Mouse (Mus musculus) liver, embryonic 14.5 days (tissue): ENCODE measurements at regions not wholly inside any gene's neighbourhood (a gene's known extent, or its start where the extent isn't known, plus 50 kb on each side); places are given as distances from the start of the nearest gene placed in this dataset.

Experiments
- ATAC-seq: fragments of 200-750 bp; cut with Nextera tagmentation; 2 replicates; pipeline ENCODE4 v1.8.0; 2017; ENCODE audit warnings: moderate number of reproducible peaks, mild to moderate bottlenecking, moderate library complexity; ENCODE audit not compliant: insufficient read depth
- DNase-seq, 3 experiments: peaks; one replicate each; pipeline ENCODE4 v3.0.0-alpha.2; 2012 to 2013; ENCODE audit warnings: low read depth in 3 of 3, low spot score in 3 of 3
- H3K27ac ChIP-seq: fragments of 300-500 bp; sonication (generic); 2 replicates; pipeline ENCODE4 v1.5.1; 2014; ENCODE audit warnings: moderate library complexity, mild to moderate bottlenecking, control low read depth, inconsistent platforms
- H3K27me3 ChIP-seq: fragments of 300-500 bp; sonication (generic); 2 replicates; pipeline ENCODE4 v1.6.1; 2014; ENCODE audit warnings: mild to moderate bottlenecking, low read length, moderate library complexity; ENCODE audit not compliant: control insufficient read depth, insufficient read depth
- H3K36me3 ChIP-seq: fragments of 300-500 bp; sonication (generic); replicated peaks from 2 replicates; pipeline ENCODE4 v1.6.1; 2014; ENCODE audit warnings: low read depth; ENCODE audit not compliant: control insufficient read depth, insufficient read depth
- H3K4me1 ChIP-seq, 2 experiments: fragments of 200-500 bp in 1 of 2; fragments of 300-500 bp in 1 of 2; sonication (generic) in 1 of 2; replicated peaks; 2 replicates each; pipeline ENCODE4 v1.6.1; 2012 to 2014; ENCODE audit warnings: antibody characterized with exemption in 1 of 2, inconsistent platforms in 1 of 2, low read length in 1 of 2; ENCODE audit not compliant: control insufficient read depth in 2 of 2, insufficient read depth in 2 of 2
- H3K4me2 ChIP-seq: fragments of 300-500 bp; sonication (generic); 2 replicates; pipeline ENCODE4 v1.6.1; 2014; ENCODE audit warnings: low read depth, mild to moderate bottlenecking, control low read depth, moderate library complexity
- H3K4me3 ChIP-seq, 2 experiments: fragments of 200-500 bp in 1 of 2; fragments of 300-500 bp in 1 of 2; sonication (generic) in 1 of 2; 2 replicates each; pipeline ENCODE4 v1.5.1; 2012 to 2014; ENCODE audit warnings: low read depth in 2 of 2, low read length in 2 of 2, mild to moderate bottlenecking in 2 of 2, control low read depth in 1 of 2, inconsistent platforms in 1 of 2, moderate library complexity in 1 of 2; ENCODE audit not compliant: insufficient read depth in 1 of 2
- H3K9ac ChIP-seq: fragments of 300-500 bp; sonication (generic); replicated peaks from 2 replicates; pipeline ENCODE4 v1.6.1; 2014; ENCODE audit warnings: mild to moderate bottlenecking, control low read depth, moderate library complexity
- H3K9me3 ChIP-seq: fragments of 300-500 bp; sonication (generic); 2 replicates; pipeline ENCODE4 v1.6.1; 2016; ENCODE audit warnings: low read length, mixed read lengths; ENCODE audit not compliant: control insufficient read depth
- CTCF ChIP-seq: IDR thresholded peaks from 2 replicates; pipeline ENCODE4 v1.5.1; 2016; ENCODE audit warnings: antibody characterized with exemption, low read depth, control low read depth
- EP300 ChIP-seq: IDR thresholded peaks from 2 replicates; pipeline ENCODE4 v1.6.1; 2016; ENCODE audit warnings: antibody characterized with exemption, low read depth
- WGBS: fragments of 180-500 bp; shearing (Covaris S2); extraction: QIAGEN DNeasy Blood & Tissue Kit; methylation state at CpG from one replicate; pipeline ENCODE4 v1.1.7; 2014; ENCODE audit not compliant: insufficient replicate concordance; 5-methylcytosine and 5-hydroxymethylcytosine counted together

DNA sequence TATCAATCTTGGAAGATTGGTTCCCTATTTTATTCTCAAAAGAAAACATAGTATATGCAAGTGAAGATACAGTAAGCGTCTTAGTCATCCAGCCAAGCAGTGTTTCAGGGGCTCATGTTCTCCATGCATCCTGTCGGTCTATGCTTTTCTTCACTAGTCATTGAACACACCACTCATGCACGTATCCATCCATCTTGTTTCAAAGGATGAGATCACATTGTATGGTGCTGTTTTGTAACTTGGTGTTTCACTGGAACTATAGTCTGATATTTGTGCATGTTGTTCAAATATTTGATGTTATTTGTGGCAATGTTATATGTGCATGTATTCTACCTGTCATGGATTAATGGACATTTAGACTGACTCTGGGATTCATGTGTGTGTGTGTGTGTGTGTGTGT lies 293.8 kb downstream of the Ets1 start:
- ATAC-seq (no peak), DNase-seq (no peak)
- H3K9ac ChIP-seq, result no peak overlapping the region
- H3K27me3 ChIP-seq, result no peaks in the 10 kb centered on the region
- TF ChIP-seq EP300, result no peak
- TF ChIP-seq CTCF, result no peak
- WGBS, result 65% methylated on average over 3 of the region's 3 CpGs
- no peak overlapping the region for H3K27ac ChIP-seq
- no peaks in the 10 kb centered on the region for H3K9me3 ChIP-seq
- no peak overlapping the region for H3K4me2 ChIP-seq
- H3K4me3 ChIP-seq, result no peak overlapping the region
- H3K4me1 ChIP-seq, result no peaks in the 10 kb centered on the region
- H3K36me3 ChIP-seq, result no peaks in the 10 kb centered on the region

DNA sequence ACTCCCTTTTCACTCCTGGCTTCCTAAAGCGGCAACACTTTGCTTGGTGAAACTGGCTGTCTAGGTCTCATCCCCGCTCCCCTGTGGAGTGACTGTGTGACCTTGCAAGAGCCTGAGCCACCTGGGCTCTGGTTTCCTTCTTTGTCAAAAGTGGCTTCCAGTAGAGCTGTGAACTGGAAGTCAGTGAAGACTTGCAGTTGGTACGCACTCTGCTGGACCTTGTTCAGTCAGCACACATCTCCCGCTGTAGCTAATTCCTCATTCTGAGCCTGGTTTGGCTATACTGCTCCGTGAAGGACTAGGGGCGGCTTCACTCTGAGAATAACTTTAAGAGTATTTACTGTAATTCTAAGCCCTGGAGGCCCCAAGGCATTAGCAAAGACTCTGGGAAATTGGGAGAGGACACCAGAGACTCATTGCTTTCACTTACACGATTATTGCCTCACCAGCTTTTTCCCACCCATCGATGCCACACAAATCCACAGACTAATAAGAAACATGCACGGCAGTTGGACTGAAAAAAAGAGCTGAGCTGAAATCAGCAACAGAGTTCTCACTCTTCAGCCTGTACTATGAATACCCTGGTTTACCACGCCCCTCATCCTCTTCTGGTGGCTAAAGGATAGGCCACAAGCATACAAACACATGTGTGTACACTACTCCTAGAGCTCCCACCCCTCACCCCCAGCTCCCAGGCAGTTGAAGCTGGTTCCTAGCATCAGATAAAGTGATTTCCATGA lies 295.4 kb downstream of the Ets1 start:
- 57% methylated on average over 10 of the region's 10 CpGs for WGBS

DNA sequence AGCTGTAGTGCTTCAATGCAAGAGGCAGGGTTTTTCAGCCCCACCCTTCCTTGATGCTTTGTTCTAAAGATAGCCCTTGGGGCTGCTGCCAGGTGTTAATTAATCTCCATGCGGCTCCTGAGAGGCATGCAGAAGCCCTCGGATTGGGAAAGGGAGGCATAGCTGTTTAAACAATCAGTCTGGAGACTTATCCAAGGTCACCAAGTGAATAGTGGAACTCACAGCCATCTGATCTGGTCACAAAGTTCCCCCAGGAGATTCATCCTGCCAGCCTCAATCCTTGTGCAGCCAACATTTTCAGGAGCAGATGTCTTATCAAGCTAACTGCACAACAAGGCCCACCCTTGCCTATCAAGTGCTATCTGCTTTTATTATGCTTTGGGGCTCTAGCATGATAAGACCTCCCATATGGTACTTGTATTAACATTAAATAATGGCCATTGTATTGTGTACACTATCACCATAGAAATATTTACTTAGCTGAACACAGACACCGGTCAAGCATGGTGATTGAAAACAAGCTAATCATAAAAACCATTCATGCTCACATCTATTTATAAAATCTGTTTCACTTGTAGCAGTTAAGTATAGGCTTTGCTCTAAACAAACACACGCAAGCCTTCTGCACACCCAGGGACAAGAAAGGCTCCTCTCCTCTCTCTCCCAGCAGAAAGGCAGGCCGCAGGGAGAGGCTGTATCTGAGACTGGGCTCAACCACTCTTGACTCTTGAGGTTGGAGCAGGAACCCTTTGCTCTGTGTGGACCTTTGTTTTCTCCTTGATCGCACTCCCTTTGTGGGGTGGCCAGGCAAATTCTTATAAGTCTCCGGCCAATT lies 297.4 kb downstream of the Ets1 start:
- ATAC-seq, result no peak
- WGBS, result 71% methylated on average over 7 of the region's 7 CpGs
- Histone ChIP-seq H3K4me1 (no peaks in the 10 kb centered on the region), H3K27me3 (no peaks in the 10 kb centered on the region), H3K4me3 (no peak overlapping the region), H3K27ac (no peak overlapping the region), H3K36me3 (no peaks in the 10 kb centered on the region), H3K9ac (no peak overlapping the region), H3K4me2 (no peak overlapping the region), H3K9me3 (no peaks in the 10 kb centered on the region)
- DNase-seq, result no peak
- TF ChIP-seq EP300, result no peak
- TF ChIP-seq CTCF, result no peak

More for the DNA sequence above, 295.4 kb downstream of the Ets1 start:
- TF ChIP-seq CTCF, result no peak
- no peak for TF ChIP-seq EP300
- no peak overlapping the region for H3K4me2 ChIP-seq
- no peaks in the 10 kb centered on the region for H3K9me3 ChIP-seq
- H3K27ac ChIP-seq, result no peak overlapping the region
- no peaks in the 10 kb centered on the region for H3K27me3 ChIP-seq
- DNase-seq (no peak), ATAC-seq (no peak)
- no peaks in the 10 kb centered on the region for H3K36me3 ChIP-seq
- no peak overlapping the region for H3K4me3 ChIP-seq
- H3K9ac ChIP-seq, result no peak overlapping the region
- H3K4me1 ChIP-seq, result no peaks in the 10 kb centered on the region

DNA sequence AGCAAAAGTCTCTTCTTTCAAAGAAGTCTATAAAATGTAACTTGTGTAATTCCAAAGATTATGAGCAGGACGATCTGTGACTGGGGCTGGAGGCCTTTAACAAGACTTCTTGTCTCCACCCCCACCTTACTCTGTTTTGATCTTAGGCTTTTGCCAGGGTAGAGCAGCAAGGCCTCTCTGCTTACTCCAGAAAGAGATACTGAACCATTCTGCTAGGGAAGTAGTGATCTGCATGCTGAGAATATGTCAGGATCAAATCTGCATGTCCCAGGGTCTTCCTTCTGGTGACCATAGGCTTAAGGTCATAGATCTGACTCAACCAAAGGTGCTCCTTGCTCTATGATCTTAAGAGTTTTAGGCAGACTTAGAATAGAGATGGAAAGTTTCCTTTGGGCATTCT lies 298.4 kb downstream of the Ets1 start:
- H3K36me3 ChIP-seq, result no peaks in the 10 kb centered on the region
- no peak overlapping the region for H3K9ac ChIP-seq
- no peak overlapping the region for H3K4me2 ChIP-seq
- H3K27ac ChIP-seq, result no peak overlapping the region
- 48% methylated on average over 1 of the region's 1 CpGs for WGBS
- no peaks in the 10 kb centered on the region for H3K4me1 ChIP-seq
- H3K4me3 ChIP-seq, result no peak overlapping the region
- DNase-seq, result no peak
- H3K9me3 ChIP-seq, result no peaks in the 10 kb centered on the region
- no peaks in the 10 kb centered on the region for H3K27me3 ChIP-seq
- no peak for ATAC-seq
- TF ChIP-seq EP300, result no peak
- no peak for TF ChIP-seq CTCF

DNA sequence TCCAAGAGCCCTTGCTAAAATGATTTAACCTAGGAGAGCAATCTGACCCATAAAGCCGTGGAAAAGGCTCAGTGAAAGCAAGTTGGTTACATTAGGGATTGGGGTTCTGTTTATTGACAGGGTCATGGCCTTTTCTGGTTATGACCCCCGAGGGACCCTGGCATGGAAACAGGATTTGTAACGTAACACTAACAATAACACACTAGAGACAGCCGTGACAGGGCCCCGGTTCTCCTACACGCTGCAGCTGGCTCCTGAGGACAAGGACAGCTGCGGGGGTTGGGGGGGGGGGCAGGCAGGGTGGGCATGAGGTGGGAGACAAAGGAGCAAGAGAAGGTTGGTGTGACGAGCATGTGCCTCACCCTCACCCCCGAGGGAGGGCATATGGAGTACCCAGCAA lies 300.4 kb downstream of the Ets1 start:
- no peaks in the 10 kb centered on the region for H3K9me3 ChIP-seq
- 54% methylated on average over 9 of the region's 9 CpGs for WGBS
- TF ChIP-seq CTCF (no peak), EP300 (no peak)
- no peak overlapping the region for H3K9ac ChIP-seq
- H3K4me2 ChIP-seq, result no peak overlapping the region
- H3K36me3 ChIP-seq, result no peaks in the 10 kb centered on the region
- H3K4me3 ChIP-seq, result no peak overlapping the region
- DNase-seq, result no peak
- no peaks in the 10 kb centered on the region for H3K27me3 ChIP-seq
- no peak overlapping the region for H3K27ac ChIP-seq
- ATAC-seq, result no peak
- 0 out of 4 replicates have a peak, but pooled peaks cover 0 to 2% of the 10 kb centered on the region in 2 experiments for H3K4me1 ChIP-seq
